Mouse (Mus musculus) liver, embryonic 11.5 days (tissue): ENCODE results near the gene Vstm5. TPM values are rescaled to one million over a fixed set of nuclear protein-coding genes. Genes with fewer than 3 reads are reported as not detected.
A peak's percentile ranks its signal among the peaks of the same experiment; 100 is the strongest.

Experiments used
- ATAC-seq: fragments of 200-750 bp; cut with Nextera tagmentation; replicated peaks from 2 replicates; pipeline ENCODE4 v1.8.0; 2017; ENCODE audit warnings: moderate number of reproducible peaks, mild to moderate bottlenecking, moderate TSS enrichment, moderate library complexity; ENCODE audit not compliant: low FRiP score
- DNase-seq: peaks from one replicate; pipeline ENCODE4 v3.0.0-alpha.2; 2017; ENCODE audit warnings: low spot score
- H3K27ac ChIP-seq: fragments of 300-500 bp; sonication (generic); 2 replicates; pipeline ENCODE4 v1.5.1; 2014; ENCODE audit warnings: mild to moderate bottlenecking, low read depth, low read length, control low read depth
- H3K27me3 ChIP-seq: fragments of 300-500 bp; sonication (generic); replicated peaks from 2 replicates; pipeline ENCODE4 v1.6.1; 2014; ENCODE audit warnings: low read length, mixed read lengths; ENCODE audit not compliant: control insufficient read depth, insufficient read depth
- H3K36me3 ChIP-seq: fragments of 300-500 bp; sonication (generic); 2 replicates; pipeline ENCODE4 v1.6.1; 2014; ENCODE audit warnings: mild to moderate bottlenecking, low read length, moderate library complexity, mixed read lengths; ENCODE audit not compliant: control insufficient read depth, insufficient read depth
- H3K4me1 ChIP-seq: fragments of 300-500 bp; sonication (generic); replicated peaks from 2 replicates; pipeline ENCODE4 v1.6.1; 2014; ENCODE audit warnings: low read length, mixed read lengths; ENCODE audit not compliant: control insufficient read depth, insufficient read depth
- H3K4me2 ChIP-seq: fragments of 300-500 bp; sonication (generic); 2 replicates; pipeline ENCODE4 v1.6.1; 2014; ENCODE audit warnings: mild to moderate bottlenecking, control low read depth, moderate library complexity
- H3K4me3 ChIP-seq: fragments of 300-500 bp; sonication (generic); 2 replicates; pipeline ENCODE4 v1.5.1; 2014; ENCODE audit warnings: low read depth, low read length, control low read depth
- H3K9ac ChIP-seq: fragments of 300-500 bp; sonication (generic); 2 replicates; pipeline ENCODE4 v1.6.1; 2014; ENCODE audit warnings: low read depth, low read length, control low read depth
- H3K9me3 ChIP-seq: fragments of 300-500 bp; sonication (generic); 2 replicates; pipeline ENCODE4 v1.6.1; 2016; ENCODE audit warnings: low read length, inconsistent platforms, mixed read lengths; ENCODE audit not compliant: control insufficient read depth
- WGBS: fragments of 180-500 bp; shearing (Covaris S2); extraction: QIAGEN DNeasy Blood & Tissue Kit; methylation state at CpG from one replicate; pipeline ENCODE4 v1.1.7; 2014; 5-methylcytosine and 5-hydroxymethylcytosine counted together
- polyA plus RNA-seq: library from polyadenylated mRNA; unstranded; fragments of >200 nt; fragmentation: Nextera tagmentation; extraction: Ambion mirVana; gene quantifications from 2 replicates; pipeline ENCODE4 v1.2.1, GENCODE M21; 2014

Vstm5 gene
- polyA plus RNA-seq, 1 experiment from 2014 or later = 1.4 TPM

DNA sequence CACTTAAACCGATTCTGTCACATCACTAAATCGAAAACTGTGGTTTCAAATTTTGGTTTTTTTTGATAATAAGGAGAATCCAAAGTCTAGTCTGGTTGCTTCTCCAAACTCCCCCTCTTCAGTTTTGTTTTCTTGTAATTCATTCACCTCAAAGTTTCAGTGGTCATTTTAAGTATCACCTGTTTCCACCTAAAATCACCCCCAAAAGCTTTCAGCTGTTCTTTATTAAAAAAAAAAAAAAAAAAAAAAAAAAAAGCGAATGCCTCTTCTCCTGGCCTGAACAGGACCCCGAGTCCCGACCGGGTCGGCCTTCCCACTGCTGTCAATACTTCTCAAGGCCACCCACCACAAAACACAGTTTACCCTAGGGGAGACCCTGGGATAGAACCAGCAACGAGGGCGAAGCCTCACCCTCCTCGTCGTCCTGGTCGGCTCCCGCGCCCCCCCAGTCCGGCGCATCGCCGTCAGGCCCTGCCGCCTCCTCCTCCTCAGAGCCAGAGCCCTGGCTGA, 40.3 kb downstream of the Vstm5 start:
- Histone ChIP-seq H3K36me3 (peaks cover 11% of the 10 kb centered on the region), H3K27me3 (no peaks in the 10 kb centered on the region), H3K4me1 (peaks cover 15% of the 10 kb centered on the region), H3K9ac (peak overlapping the region; percentile 96), H3K27ac (peak overlapping the region; percentile 84), H3K4me2 (peak overlapping the region; percentile 73), H3K9me3 (no peaks in the 10 kb centered on the region), H3K4me3 (peak overlapping the region; percentile 95)
- no peak for DNase-seq
- 7% methylated on average over 19 of the region's 19 CpGs for WGBS
- no peak for ATAC-seq

DNA sequence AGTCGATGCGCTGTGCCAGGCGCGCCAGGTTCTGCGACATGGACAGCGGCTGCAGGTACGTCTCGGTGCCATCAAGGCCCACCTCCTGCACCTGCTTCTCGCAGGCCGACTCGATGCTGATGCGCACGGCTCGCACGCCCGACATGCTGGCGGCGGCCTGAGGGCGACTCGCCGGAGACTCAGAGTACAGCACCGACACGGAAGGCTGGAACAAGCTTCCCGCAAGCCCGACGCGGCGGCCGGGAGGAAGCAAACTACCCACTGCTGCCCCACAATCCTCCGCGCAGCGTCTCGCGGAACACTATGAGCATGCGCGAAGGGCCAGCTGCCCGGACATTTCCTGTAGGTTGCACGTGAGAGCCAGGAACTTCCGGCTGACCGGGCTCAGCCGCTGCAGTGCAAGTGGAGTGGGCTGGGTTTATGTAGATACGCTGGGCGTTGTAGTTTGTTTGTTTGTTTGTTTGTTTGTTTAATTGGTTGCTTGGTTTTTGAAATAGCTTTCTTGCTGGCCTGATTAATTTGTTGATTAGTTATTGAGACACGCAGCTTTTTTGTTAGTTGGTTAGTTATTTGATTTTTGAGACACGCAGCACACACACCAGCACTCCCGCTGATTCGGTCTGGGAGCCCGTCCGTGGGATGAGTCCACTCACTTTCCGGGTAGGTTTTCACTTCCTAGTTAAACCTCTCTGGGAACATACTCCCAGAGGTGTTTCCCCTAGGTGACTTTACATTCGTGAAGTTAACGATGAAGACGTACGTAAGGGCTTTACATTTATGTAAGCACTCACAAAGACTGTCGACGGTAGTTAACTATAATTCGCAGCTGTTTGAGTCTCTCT, 41.0 kb downstream of the Vstm5 start, which contains the start of gene Med17:
Med17 (minus strand) TSS at position 283 of the 842 bp plus-strand sequence.
- H3K9me3 ChIP-seq = no peaks in the 10 kb centered on the region
- no peaks in the 10 kb centered on the region for H3K27me3 ChIP-seq
- peak; percentile 95 for ATAC-seq
- H3K4me3 ChIP-seq = peak within 1 kb of the TSS; percentile 95
- H3K4me2 ChIP-seq = peak within 1 kb of the TSS; percentile 82
- WGBS = 2% methylated on average over 57 of the region's 57 CpGs
- H3K36me3 ChIP-seq = peaks cover 6% of the 10 kb centered on the region
- peak; percentile 90 for DNase-seq
- H3K9ac ChIP-seq = peak within 1 kb of the TSS; percentile 96
- H3K27ac ChIP-seq = peak within 1 kb of the TSS; percentile 84
- H3K4me1 ChIP-seq = peaks cover 15% of the 10 kb centered on the region

DNA sequence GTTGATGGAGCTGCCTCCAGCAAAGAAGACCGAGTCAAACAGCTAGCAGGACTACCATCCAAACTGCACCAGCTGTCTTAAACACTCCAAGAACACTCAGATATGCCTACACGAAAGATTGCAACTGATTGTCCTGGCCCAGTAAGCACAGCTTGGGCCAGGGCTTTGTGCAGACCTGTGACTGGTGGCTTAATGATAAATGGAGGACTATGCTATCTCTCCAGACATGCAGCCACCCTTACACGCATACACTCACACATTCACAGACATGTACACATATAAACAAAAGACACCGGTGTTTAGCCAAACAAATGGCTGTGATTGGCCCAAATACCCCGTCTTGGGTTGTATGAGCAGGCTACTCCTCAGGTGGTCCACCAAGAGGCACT, 41.6 kb downstream of the Vstm5 start:
- ATAC-seq = peak; percentile 61
- Histone ChIP-seq H3K9me3 (no peaks in the 10 kb centered on the region), H3K27me3 (no peaks in the 10 kb centered on the region), H3K4me1 (peaks cover 15% of the 10 kb centered on the region), H3K36me3 (peaks cover 4% of the 10 kb centered on the region), H3K4me3 (peak overlapping the region; percentile 95), H3K9ac (peak overlapping the region; percentile 96), H3K27ac (peak overlapping the region; percentile 39), H3K4me2 (peak overlapping the region; percentile 82)
- 31% methylated on average over 5 of the region's 5 CpGs for WGBS
- DNase-seq = no peak

DNA sequence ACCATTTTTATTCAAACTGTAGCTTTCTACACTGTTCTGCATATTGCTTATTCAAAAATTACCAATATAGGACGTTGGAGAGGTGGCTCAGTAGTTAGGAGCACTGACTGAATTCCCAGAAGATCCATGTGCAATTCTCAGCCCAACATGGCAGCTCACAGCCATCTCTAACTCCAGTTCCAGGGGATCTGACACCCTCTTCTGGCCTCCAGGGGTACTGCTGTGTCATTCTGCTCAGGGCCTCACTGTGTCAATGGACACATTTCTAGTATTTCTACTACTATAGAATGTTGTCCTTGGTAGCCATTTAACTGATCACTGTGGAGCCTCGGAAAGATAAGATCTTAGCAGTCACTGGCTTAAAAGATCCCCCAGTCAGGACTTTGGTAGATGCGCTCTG, 46.6 kb downstream of the Vstm5 start:
- no peak overlapping the region for H3K4me2 ChIP-seq
- H3K9me3 ChIP-seq = no peaks in the 10 kb centered on the region
- no peaks in the 10 kb centered on the region for H3K36me3 ChIP-seq
- no peak overlapping the region for H3K27ac ChIP-seq
- DNase-seq (no peak), ATAC-seq (no peak)
- peaks cover 11% of the 10 kb centered on the region for H3K4me1 ChIP-seq
- H3K4me3 ChIP-seq = no peak overlapping the region
- H3K27me3 ChIP-seq = no peaks in the 10 kb centered on the region
- no peak overlapping the region for H3K9ac ChIP-seq
- WGBS = 57% methylated on average over 3 of the region's 3 CpGs

DNA sequence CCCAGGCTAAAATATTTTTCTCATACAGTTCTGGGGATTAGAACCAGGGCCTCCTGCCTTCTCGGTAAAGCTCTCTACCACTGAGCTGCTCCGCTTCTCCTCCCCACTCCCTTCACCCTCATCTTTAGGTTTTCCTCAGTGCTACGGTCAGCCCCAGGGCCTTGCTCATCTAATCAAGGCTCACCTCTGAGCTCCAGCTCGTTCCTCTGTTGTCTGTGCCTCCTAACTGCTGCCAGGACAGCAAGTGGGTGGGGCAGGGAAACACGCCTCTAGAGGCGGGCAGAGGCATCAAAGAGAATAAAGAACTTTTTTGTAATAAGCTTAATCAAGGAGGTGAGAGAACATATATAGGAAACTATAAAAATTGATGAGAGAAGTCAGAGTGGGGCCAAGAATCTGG, 49.0 kb downstream of the Vstm5 start:
- H3K9me3 ChIP-seq = no peaks in the 10 kb centered on the region
- no peak for ATAC-seq
- no peaks in the 10 kb centered on the region for H3K27me3 ChIP-seq
- no peak for DNase-seq
- H3K4me1 ChIP-seq = peaks cover 8% of the 10 kb centered on the region
- no peak overlapping the region for H3K4me2 ChIP-seq
- 54% methylated on average over 6 of the region's 6 CpGs for WGBS
- H3K27ac ChIP-seq = no peak overlapping the region
- no peaks in the 10 kb centered on the region for H3K36me3 ChIP-seq
- no peak overlapping the region for H3K9ac ChIP-seq
- no peak overlapping the region for H3K4me3 ChIP-seq

DNA sequence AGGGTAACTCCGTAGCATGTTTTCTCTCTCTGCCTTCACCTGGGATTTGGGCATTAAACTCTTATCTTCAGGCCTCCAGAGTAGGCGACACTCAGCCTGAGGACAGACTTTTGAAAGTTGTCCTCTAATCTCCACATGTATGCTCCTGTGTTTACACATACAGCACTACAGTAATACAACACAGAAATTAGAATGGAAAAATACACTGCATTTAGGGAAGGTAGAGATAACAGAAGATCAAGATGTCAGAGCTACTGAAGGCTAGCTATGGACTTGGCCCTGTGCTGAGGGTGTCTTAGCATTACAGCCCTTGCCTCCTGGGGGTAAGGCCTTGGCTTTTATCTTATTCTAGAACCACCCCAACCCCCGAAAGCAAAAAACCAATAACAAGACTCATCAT, 49.6 kb downstream of the Vstm5 start:
- H3K27me3 ChIP-seq = no peaks in the 10 kb centered on the region
- no peak overlapping the region for H3K4me2 ChIP-seq
- ATAC-seq (no peak), DNase-seq (no peak)
- no peak overlapping the region for H3K4me3 ChIP-seq
- H3K4me1 ChIP-seq = peaks cover 8% of the 10 kb centered on the region
- no peaks in the 10 kb centered on the region for H3K36me3 ChIP-seq
- WGBS = 58% methylated on average over 3 of the region's 3 CpGs
- no peaks in the 10 kb centered on the region for H3K9me3 ChIP-seq
- H3K27ac ChIP-seq = no peak overlapping the region
- H3K9ac ChIP-seq = no peak overlapping the region

DNA sequence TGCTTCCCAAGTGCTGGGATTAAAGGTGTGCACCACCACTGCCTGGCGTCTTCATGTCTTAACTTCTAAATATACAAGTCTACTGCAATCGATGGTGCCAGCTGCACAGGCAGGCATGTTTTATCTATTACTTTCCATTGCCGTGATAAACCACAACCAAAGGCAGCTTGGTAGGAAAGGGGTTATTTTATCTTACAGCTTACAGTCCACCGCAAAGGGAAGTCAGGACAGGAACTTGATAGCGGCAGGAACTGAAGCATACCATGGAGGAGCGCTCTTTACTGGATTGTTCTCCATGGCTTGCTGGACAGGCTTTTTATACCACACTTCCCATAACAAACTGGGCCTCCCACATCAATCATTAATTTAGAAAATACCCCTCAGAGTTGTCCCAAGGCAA, 50.4 kb downstream of the Vstm5 start:
- no peak overlapping the region for H3K4me3 ChIP-seq
- H3K4me1 ChIP-seq = peaks cover 8% of the 10 kb centered on the region
- H3K36me3 ChIP-seq = no peaks in the 10 kb centered on the region; the same call in 1 of the 2 replicates
- ATAC-seq (peak; percentile 86), DNase-seq (no peak)
- no peak overlapping the region for H3K27ac ChIP-seq
- H3K9me3 ChIP-seq = no peaks in the 10 kb centered on the region
- H3K27me3 ChIP-seq = no peaks in the 10 kb centered on the region
- WGBS = 30% methylated on average over 6 of the region's 6 CpGs
- H3K4me2 ChIP-seq = no peak overlapping the region
- no peak overlapping the region for H3K9ac ChIP-seq

DNA sequence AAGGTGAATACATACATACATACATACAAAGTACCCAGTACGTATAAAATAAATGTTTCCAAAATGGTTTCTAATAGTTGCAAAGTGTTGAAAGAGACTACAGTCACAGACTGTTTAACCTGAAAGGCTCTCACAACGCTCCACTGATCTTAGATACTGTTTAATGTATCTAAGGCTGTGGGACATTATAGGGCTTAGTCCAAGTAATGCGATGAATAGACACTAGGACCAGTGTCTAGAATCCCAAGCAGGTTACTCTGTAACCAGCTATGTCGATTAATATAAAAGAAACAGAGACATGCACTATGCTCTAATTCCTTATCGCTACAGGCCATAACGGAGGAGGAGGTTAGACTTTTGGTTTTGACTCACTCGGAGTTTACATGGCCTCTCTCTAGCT, 58.3 kb downstream of the Vstm5 start:
- Histone ChIP-seq H3K9ac (no peak overlapping the region), H3K27me3 (no peaks in the 10 kb centered on the region), H3K9me3 (no peaks in the 10 kb centered on the region), H3K4me3 (no peak overlapping the region), H3K27ac (no peak overlapping the region), H3K4me2 (no peak overlapping the region), H3K4me1 (no peaks in the 10 kb centered on the region), H3K36me3 (no peaks in the 10 kb centered on the region; the same call in 1 of the 2 replicates)
- 89% methylated on average over 7 of the region's 7 CpGs for WGBS
- no peak for ATAC-seq
- DNase-seq = no peak

DNA sequence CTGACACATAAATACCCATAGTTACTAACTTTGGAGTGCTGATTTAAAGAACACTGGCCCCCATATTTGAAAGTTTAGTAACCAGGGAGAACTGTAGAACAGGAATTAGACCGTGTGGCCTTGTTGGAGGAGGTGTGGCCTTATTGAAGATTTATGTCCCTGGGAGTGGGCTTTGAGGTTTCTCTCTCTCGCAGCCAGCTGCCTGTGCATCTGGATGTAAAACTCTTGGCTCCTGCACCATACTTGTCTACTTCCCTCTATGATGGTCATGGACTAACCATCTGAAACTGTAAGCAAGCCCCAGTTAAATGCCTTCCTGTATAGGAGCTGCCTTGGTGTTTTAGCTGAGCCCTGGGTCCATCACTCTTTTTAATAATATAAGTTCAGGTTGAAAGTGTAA, 59.6 kb downstream of the Vstm5 start:
- ATAC-seq = no peak
- H3K4me2 ChIP-seq = no peak overlapping the region

More for the DNA sequence above, 59.6 kb downstream of the Vstm5 start:
- H3K9ac ChIP-seq = no peak overlapping the region
- no peak overlapping the region for H3K27ac ChIP-seq
- no peak for DNase-seq
- no peaks in the 10 kb centered on the region for H3K9me3 ChIP-seq
- H3K4me1 ChIP-seq = no peaks in the 10 kb centered on the region
- no peak overlapping the region for H3K4me3 ChIP-seq
- no peaks in the 10 kb centered on the region; the same call in 1 of the 2 replicates for H3K36me3 ChIP-seq
- no peaks in the 10 kb centered on the region for H3K27me3 ChIP-seq
- WGBS = 46% methylated on average over 2 of the region's 2 CpGs
